Mouse (Mus musculus): ENCODE data around the gene Hsdl2. TPM values are rescaled to one million over a fixed set of nuclear protein-coding genes. Genes with fewer than 3 reads are reported as not detected.

The Hsdl2 gene
- total RNA-seq, 2 experiments from 2014 or later: 8.9 to 14.6 TPM

DNA sequence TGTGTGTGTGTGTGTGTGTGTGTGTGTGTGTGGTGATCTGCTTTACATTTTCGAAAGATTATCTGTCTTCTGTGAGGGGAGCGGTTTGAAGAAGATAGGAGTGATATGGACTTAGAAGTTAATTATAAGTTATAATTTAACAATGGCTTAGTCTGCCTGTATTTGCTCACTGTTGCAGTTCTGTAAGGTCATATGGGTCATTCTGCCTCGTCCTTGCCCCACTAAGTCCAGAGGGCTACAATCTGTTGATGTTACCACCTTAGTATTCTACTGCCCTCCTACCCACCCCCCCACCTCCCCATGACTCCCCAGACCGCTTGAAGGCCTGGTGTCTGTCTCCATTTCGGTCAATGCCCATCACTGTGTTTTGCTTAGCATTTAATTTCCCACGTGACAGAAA, 82.1 kb downstream of the Hsdl2 start:
- no peak for ATAC-seq (replicated peaks; ENCODE audit: low FRiP score, poor library complexity, severe bottlenecking)

DNA sequence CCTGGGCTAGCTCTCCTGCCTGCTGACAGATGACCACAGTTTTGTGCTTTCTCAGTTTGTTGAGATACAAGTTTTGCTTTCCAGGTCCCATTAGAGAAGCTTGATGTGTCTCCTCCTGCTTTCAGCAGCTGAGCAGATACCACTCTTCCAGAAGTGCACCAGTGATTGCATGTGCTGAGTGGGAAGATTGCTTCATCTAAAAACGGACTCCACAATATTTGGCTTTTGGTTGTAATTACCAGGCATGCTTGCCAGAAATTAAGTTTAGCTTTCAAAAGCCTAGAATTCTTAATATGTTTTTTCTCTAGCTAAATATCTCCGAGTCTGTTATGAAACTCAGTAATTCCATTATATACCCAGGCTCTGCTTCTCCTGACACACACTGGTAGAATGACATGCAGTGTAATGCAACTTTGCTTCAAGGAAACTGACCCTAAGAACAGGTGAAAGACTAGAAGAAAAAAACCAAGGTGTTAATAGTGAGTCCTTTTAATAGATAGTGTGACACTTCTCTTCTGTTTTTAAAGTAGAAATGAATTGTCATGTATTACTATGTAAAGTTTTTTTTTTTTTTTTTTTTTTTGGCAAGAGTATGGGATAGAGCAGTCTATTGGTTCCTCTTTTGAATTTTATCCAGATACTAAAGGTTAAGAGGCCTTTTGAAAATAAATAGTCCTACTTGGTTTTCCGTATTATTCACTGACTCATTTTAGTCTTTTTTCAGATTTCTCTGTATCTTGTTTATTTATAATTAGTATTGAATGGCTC, 85.4 kb downstream of the Hsdl2 start:
- ATAC-seq (replicated peaks; ENCODE audit: low FRiP score, poor library complexity, severe bottlenecking): no peak

DNA sequence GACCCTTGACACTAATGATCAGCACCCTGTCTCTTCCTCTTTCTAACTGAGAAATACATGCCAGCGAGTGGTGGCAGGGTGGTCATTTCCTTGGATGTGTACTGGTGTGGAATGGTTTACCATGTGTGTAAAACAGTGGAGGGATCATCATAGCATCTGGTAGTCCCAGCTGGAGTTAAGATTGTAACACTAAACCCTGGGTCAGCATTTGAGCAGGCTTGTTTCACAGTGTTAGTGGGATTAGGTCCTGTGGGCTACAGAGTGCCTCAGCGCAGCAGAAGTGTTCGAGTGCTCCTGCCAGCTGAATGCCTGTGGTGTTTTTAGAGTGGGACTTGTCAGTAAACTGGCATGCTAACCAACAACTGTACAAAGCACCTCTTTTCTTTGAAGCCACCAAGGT, 86.7 kb downstream of the Hsdl2 start:
- ATAC-seq (replicated peaks; ENCODE audit: low FRiP score, poor library complexity, severe bottlenecking): no peak

Other genes starting within 250 kb of the Hsdl2 start
- 14.6 and 19.4 TPM in 2 replicates for gene Susd1, start 142.9 kb upstream of the Hsdl2 start, total RNA-seq (2015; ENCODE audit: low replicate concordance)
- gene Susd1, start 142.9 kb upstream of the Hsdl2 start, total RNA-seq (2017; ENCODE audit: low replicate concordance): 22.6 and 23.5 TPM in 2 replicates
- gene Ptbp3, start 32.2 kb upstream of the Hsdl2 start, total RNA-seq (2015; ENCODE audit: low replicate concordance): 230 and 233 TPM in 2 replicates
- 229 and 276 TPM in 2 replicates for gene Ptbp3, start 32.2 kb upstream of the Hsdl2 start, total RNA-seq (2017; ENCODE audit: low replicate concordance)
- 3.3 and 5.0 TPM in 2 replicates for gene E130308A19Rik, start 44.6 kb downstream of the Hsdl2 start, total RNA-seq (2015; ENCODE audit: low replicate concordance)
- gene E130308A19Rik, start 44.6 kb downstream of the Hsdl2 start, total RNA-seq (2017; ENCODE audit: low replicate concordance): 4.2 and 7.4 TPM in 2 replicates
- 4.2 and 11.1 TPM in 2 replicates for gene Inip, start 220.0 kb downstream of the Hsdl2 start, total RNA-seq (2015; ENCODE audit: low replicate concordance)
- 7.0 and 14.1 TPM in 2 replicates for gene Inip, start 220.0 kb downstream of the Hsdl2 start, total RNA-seq (2017; ENCODE audit: low replicate concordance)
- gene Snx30, start 224.3 kb downstream of the Hsdl2 start, total RNA-seq (2015; ENCODE audit: low replicate concordance): 2.5 and 3.7 TPM in 2 replicates
- 2.1 and 2.5 TPM in 2 replicates for gene Snx30, start 224.3 kb downstream of the Hsdl2 start, total RNA-seq (2017; ENCODE audit: low replicate concordance)